Mouse (Mus musculus): ENCODE measurements at regions not wholly inside any gene's neighbourhood (a gene's known extent, or its start where the extent isn't known, plus 50 kb on each side); places are given as distances from the start of the nearest gene placed in this dataset.

GRCm38 (mm10) chr2:48473102-48473501 is 340.8 kb upstream of the Acvr2a start:
- Histone ChIP-seq H3K36me3 (no peaks in the 10 kb centered on the region), H3K9me3 (no peaks in the 10 kb centered on the region), H3K27ac (no peak overlapping the region), H3K4me2 (no peak overlapping the region), H3K9ac (no peak overlapping the region), H3K4me1 (no peaks in the 10 kb centered on the region), H3K27me3 (no peaks in the 10 kb centered on the region), H3K4me3 (no peak overlapping the region)
- WGBS: 41% methylated on average over 3 of the region's 3 CpGs
- ATAC-seq (ENCODE audit: borderline replicate concordance, extremely low read depth, low FRiP score, low TSS enrichment): no peak

GRCm38 (mm10) chr2:48474642-48475041 is 339.3 kb upstream of the Acvr2a start:
- H3K9ac ChIP-seq: no peak overlapping the region
- WGBS: 78% methylated on average over 4 of the region's 4 CpGs
- no peak for ATAC-seq (ENCODE audit: borderline replicate concordance, extremely low read depth, low FRiP score, low TSS enrichment)
- H3K4me1 ChIP-seq: no peaks in the 10 kb centered on the region
- H3K4me2 ChIP-seq: no peak overlapping the region
- no peaks in the 10 kb centered on the region for H3K9me3 ChIP-seq
- no peak overlapping the region for H3K4me3 ChIP-seq
- H3K27ac ChIP-seq: no peak overlapping the region
- no peaks in the 10 kb centered on the region for H3K27me3 ChIP-seq
- no peaks in the 10 kb centered on the region for H3K36me3 ChIP-seq

GRCm38 (mm10) chr2:48476777-48477176 is 337.1 kb upstream of the Acvr2a start:
- Histone ChIP-seq H3K27me3 (no peaks in the 10 kb centered on the region), H3K4me1 (no peaks in the 10 kb centered on the region), H3K9ac (no peak overlapping the region), H3K4me2 (no peak overlapping the region), H3K36me3 (no peaks in the 10 kb centered on the region), H3K27ac (no peak overlapping the region), H3K9me3 (no peaks in the 10 kb centered on the region), H3K4me3 (no peak overlapping the region)
- 56% methylated on average over 3 of the region's 3 CpGs for WGBS
- no peak for ATAC-seq (ENCODE audit: borderline replicate concordance, extremely low read depth, low FRiP score, low TSS enrichment)

- Histone ChIP-seq H3K36me3 (no peaks in the 10 kb centered on the region), H3K9ac (no peak overlapping the region), H3K4me1 (no peaks in the 10 kb centered on the region), H3K27ac (no peak overlapping the region), H3K4me2 (no peak overlapping the region), H3K27me3 (no peaks in the 10 kb centered on the region), H3K9me3 (no peaks in the 10 kb centered on the region), H3K4me3 (no peak overlapping the region)
- ATAC-seq (ENCODE audit: borderline replicate concordance, extremely low read depth, low FRiP score, low TSS enrichment): no peak
- WGBS: 76% methylated on average over 2 of the region's 2 CpGs
These were observed 336.6 kb upstream of the Acvr2a start for GRCm38 (mm10) chr2:48477336-48477735.

GRCm38 (mm10) chr2:48479601-48480000 is 334.3 kb upstream of the Acvr2a start:
- H3K4me2 ChIP-seq: no peak overlapping the region
- WGBS: 92% methylated on average over 1 of the region's 1 CpGs
- no peak for ATAC-seq (ENCODE audit: borderline replicate concordance, extremely low read depth, low FRiP score, low TSS enrichment)
- no peaks in the 10 kb centered on the region for H3K9me3 ChIP-seq
- no peaks in the 10 kb centered on the region for H3K4me1 ChIP-seq
- H3K4me3 ChIP-seq: no peak overlapping the region
- H3K27me3 ChIP-seq: no peaks in the 10 kb centered on the region
- no peaks in the 10 kb centered on the region for H3K36me3 ChIP-seq
- no peak overlapping the region for H3K27ac ChIP-seq
- no peak overlapping the region for H3K9ac ChIP-seq

GRCm38 (mm10) chr2:48480428-48481191 is 333.3 kb upstream of the Acvr2a start:
- ATAC-seq (ENCODE audit: borderline replicate concordance, extremely low read depth, low FRiP score, low TSS enrichment): no peak
- Histone ChIP-seq H3K4me3 (no peak overlapping the region), H3K27me3 (no peaks in the 10 kb centered on the region), H3K9me3 (no peaks in the 10 kb centered on the region), H3K9ac (no peak overlapping the region), H3K4me2 (no peak overlapping the region), H3K36me3 (no peaks in the 10 kb centered on the region), H3K4me1 (no peaks in the 10 kb centered on the region), H3K27ac (no peak overlapping the region)
- 69% methylated on average over 9 of the region's 9 CpGs for WGBS

GRCm38 (mm10) chr2:48481209-48481742 is 332.6 kb upstream of the Acvr2a start:
- WGBS: 69% methylated on average over 12 of the region's 12 CpGs
- Histone ChIP-seq H3K27ac (no peak overlapping the region), H3K9ac (no peak overlapping the region), H3K9me3 (no peaks in the 10 kb centered on the region), H3K4me1 (no peaks in the 10 kb centered on the region), H3K4me2 (no peak overlapping the region), H3K4me3 (no peak overlapping the region), H3K36me3 (no peaks in the 10 kb centered on the region), H3K27me3 (no peaks in the 10 kb centered on the region)
- ATAC-seq (ENCODE audit: borderline replicate concordance, extremely low read depth, low FRiP score, low TSS enrichment): no peak

DNA sequence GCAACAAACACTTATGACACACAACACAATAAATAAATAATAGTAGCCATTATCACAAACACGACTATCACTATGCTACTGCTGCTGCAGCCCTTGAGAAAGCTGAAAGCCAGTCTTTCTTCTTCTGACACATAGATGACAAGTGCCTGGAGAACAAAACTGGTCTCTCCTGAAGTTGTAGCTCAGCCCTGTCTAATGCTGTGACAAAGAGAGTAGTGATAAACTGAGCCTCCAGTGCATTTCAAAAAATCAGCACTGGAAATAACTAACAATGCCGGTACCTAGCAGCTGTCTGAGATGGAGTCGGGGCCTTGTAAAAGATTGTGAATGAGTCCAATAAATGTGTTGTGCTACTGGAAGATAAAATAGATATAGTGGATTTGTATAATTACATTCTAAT is 320.3 kb upstream of the Acvr2a start:
- H3K4me3 ChIP-seq: no peak overlapping the region
- ATAC-seq (ENCODE audit: borderline replicate concordance, extremely low read depth, low FRiP score, low TSS enrichment): peak; percentile 73
- peak overlapping the region; percentile 18 for H3K27ac ChIP-seq
- no peaks in the 10 kb centered on the region for H3K9me3 ChIP-seq
- no peak overlapping the region for H3K9ac ChIP-seq
- no peaks in the 10 kb centered on the region for H3K36me3 ChIP-seq
- peaks cover 12% of the 10 kb centered on the region for H3K4me1 ChIP-seq
- 31% methylated on average over 3 of the region's 3 CpGs for WGBS
- H3K4me2 ChIP-seq: no peak overlapping the region
- no peaks in the 10 kb centered on the region for H3K27me3 ChIP-seq

DNA sequence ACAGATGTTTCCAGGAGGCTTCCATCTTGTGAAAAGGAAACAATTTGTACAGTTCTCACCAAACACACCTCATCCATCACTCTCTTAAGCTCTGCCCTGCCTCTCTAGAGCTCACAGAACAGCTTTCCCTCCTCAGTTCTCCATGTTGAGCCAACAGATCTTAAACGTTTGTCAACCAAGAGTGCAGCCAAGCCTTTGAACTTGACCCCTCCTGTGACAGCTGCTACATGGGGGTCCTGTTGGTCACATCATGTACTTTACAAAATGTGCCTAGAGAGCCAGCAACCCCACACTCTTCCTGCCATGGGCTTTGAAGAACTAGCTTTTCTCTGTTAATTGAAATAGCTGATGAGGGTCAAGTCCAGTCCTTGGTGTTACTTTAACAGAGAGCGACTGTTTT is 319.8 kb upstream of the Acvr2a start:
- no peaks in the 10 kb centered on the region for H3K27me3 ChIP-seq
- 21% methylated on average over 2 of the region's 2 CpGs for WGBS
- no peak overlapping the region for H3K4me2 ChIP-seq
- peaks cover 12% of the 10 kb centered on the region for H3K4me1 ChIP-seq
- no peak overlapping the region for H3K9ac ChIP-seq
- no peaks in the 10 kb centered on the region for H3K9me3 ChIP-seq
- H3K4me3 ChIP-seq: no peak overlapping the region
- ATAC-seq (ENCODE audit: borderline replicate concordance, extremely low read depth, low FRiP score, low TSS enrichment): peak; percentile 96
- no peak overlapping the region for H3K27ac ChIP-seq
- H3K36me3 ChIP-seq: no peaks in the 10 kb centered on the region

GRCm38 (mm10) chr2:48494632-48495031 is 319.3 kb upstream of the Acvr2a start:
- no peak overlapping the region for H3K9ac ChIP-seq
- no peaks in the 10 kb centered on the region for H3K27me3 ChIP-seq
- no peak overlapping the region for H3K4me3 ChIP-seq
- no peaks in the 10 kb centered on the region for H3K36me3 ChIP-seq
- 52% methylated on average over 3 of the region's 3 CpGs for WGBS
- H3K9me3 ChIP-seq: no peaks in the 10 kb centered on the region
- peak overlapping the region; percentile 31 for H3K27ac ChIP-seq
- peaks cover 12% of the 10 kb centered on the region for H3K4me1 ChIP-seq
- no peak overlapping the region for H3K4me2 ChIP-seq
- ATAC-seq (ENCODE audit: borderline replicate concordance, extremely low read depth, low FRiP score, low TSS enrichment): peak; percentile 41; the same call in 1 of the 2 replicates

DNA sequence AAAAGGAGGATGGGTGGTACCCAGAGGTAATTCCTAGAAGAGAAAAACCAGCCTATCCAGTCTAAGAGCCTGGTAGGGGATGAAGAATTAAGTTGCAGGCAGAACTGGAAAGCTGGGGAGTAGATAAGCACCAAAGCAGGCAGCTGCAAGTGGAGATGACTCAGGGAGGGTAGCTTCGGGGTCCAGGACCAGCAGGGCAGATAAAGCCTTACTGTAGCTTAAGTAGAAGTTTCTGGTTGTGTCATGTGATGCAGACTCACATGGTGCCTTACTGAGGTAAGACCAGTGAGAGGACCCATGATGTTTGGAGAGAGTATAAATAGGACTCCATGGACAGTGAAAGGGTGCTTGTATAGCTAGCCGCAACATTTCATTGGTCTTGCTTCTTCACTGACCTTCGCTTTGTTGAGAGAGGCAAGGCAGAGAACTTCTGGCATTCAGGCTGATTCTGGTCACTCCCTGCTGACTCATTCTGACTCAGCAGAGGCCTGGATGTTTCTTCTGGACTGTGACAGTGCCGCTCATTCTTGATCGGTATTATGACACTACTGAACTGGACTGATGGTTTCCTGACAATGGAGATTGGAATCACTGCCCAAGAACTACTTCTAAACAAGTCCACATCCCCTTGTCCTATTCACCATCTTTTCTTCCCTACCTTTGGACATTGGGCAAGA is 315.7 kb upstream of the Acvr2a start:
- Histone ChIP-seq H3K27ac (no peak overlapping the region), H3K4me1 (peaks cover 11% of the 10 kb centered on the region), H3K4me3 (no peak overlapping the region), H3K27me3 (no peaks in the 10 kb centered on the region), H3K9me3 (no peaks in the 10 kb centered on the region), H3K36me3 (no peaks in the 10 kb centered on the region), H3K4me2 (no peak overlapping the region), H3K9ac (no peak overlapping the region)
- no peak for ATAC-seq (ENCODE audit: borderline replicate concordance, extremely low read depth, low FRiP score, low TSS enrichment)
- WGBS: 92% methylated on average over 5 of the region's 5 CpGs

DNA sequence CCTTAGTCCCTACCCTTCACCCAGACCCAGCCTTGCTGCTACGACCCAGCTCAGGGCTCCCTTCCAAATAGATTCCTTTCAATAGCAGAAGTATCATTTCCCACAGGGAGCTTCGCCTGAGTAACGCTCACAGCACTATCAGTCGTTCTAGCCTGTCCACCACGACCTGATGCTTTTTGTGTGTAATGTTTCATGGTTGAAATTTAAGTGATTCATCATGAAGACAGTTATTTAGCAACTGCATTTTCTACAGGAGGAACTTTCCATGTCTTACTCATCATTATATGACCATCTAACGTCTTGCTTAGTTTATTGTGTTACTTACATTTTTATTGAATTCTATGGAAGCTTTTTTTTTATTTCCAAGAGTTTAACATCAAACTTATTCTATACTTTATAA is 314.5 kb upstream of the Acvr2a start:
- Histone ChIP-seq H3K36me3 (no peaks in the 10 kb centered on the region), H3K27ac (no peak overlapping the region), H3K27me3 (no peaks in the 10 kb centered on the region), H3K4me1 (peaks cover 9% of the 10 kb centered on the region), H3K9me3 (no peaks in the 10 kb centered on the region), H3K9ac (no peak overlapping the region), H3K4me2 (no peak overlapping the region), H3K4me3 (no peak overlapping the region)
- WGBS: 79% methylated on average over 6 of the region's 6 CpGs
- ATAC-seq (ENCODE audit: borderline replicate concordance, extremely low read depth, low FRiP score, low TSS enrichment): no peak
